Mouse (Mus musculus): ENCODE measurements around the gene Dgki.

Dgki gene

GRCm38 (mm10) chr6:36857627-36858257 is 442.2 kb downstream of the Dgki start:
- DNase-seq (ENCODE audit: low spot score in 2 of 2): no peak

GRCm38 (mm10) chr6:36850422-36851129 is 449.4 kb downstream of the Dgki start:
- DNase-seq (ENCODE audit: low spot score in 2 of 2): no peak

- DNase-seq (ENCODE audit: low spot score in 2 of 2): no peak
Measured at GRCm38 (mm10) chr6:36845288-36845687, 454.7 kb downstream of the Dgki start.

GRCm38 (mm10) chr6:36844258-36844657 is 455.7 kb downstream of the Dgki start:
- no peak for DNase-seq (ENCODE audit: low spot score in 2 of 2)

- DNase-seq (ENCODE audit: low spot score in 2 of 2): no peak
Measured at GRCm38 (mm10) chr6:36843031-36843488, 456.9 kb downstream of the Dgki start.

GRCm38 (mm10) chr6:36842101-36842922 is 457.7 kb downstream of the Dgki start:
- DNase-seq (ENCODE audit: low spot score in 2 of 2): no peak

GRCm38 (mm10) chr6:36841701-36842100 is 458.3 kb downstream of the Dgki start:
- DNase-seq (ENCODE audit: low spot score in 2 of 2): no peak

- DNase-seq (ENCODE audit: low spot score in 2 of 2): no peak
Measured at GRCm38 (mm10) chr6:36841174-36841573, 458.8 kb downstream of the Dgki start.

GRCm38 (mm10) chr6:36838747-36839146 is 461.2 kb downstream of the Dgki start:
- no peak for DNase-seq (ENCODE audit: low spot score in 2 of 2)

- no peak for DNase-seq (ENCODE audit: low spot score in 2 of 2)
Measured at GRCm38 (mm10) chr6:36835351-36835750, 464.6 kb downstream of the Dgki start.

GRCm38 (mm10) chr6:36834695-36835265 is 465.2 kb downstream of the Dgki start:
- DNase-seq (ENCODE audit: low spot score in 2 of 2): no peak

- no peak for DNase-seq (ENCODE audit: low spot score in 2 of 2)
Measured at GRCm38 (mm10) chr6:36832681-36833080, 467.3 kb downstream of the Dgki start.

GRCm38 (mm10) chr6:36832207-36832606 is 467.8 kb downstream of the Dgki start:
- no peak for DNase-seq (ENCODE audit: low spot score in 2 of 2)

- no peak for DNase-seq (ENCODE audit: low spot score in 2 of 2)
Measured at GRCm38 (mm10) chr6:36830371-36830925, 469.5 kb downstream of the Dgki start.

- no peak for DNase-seq (ENCODE audit: low spot score in 2 of 2)
Measured at GRCm38 (mm10) chr6:36819784-36820050, 480.3 kb downstream of the Dgki start.

- peak in 1 of 2 experiments; percentile 25 for DNase-seq (ENCODE audit: low spot score in 2 of 2)
Measured at GRCm38 (mm10) chr6:36819019-36819783, 480.8 kb downstream of the Dgki start.

- DNase-seq (ENCODE audit: low spot score in 2 of 2): no peak
Measured at GRCm38 (mm10) chr6:36818281-36819018, 481.5 kb downstream of the Dgki start.

GRCm38 (mm10) chr6:36816666-36817065 is 483.3 kb downstream of the Dgki start:
- DNase-seq (ENCODE audit: low spot score in 2 of 2): no peak

- DNase-seq (ENCODE audit: low spot score in 2 of 2): no peak
Measured at GRCm38 (mm10) chr6:36815992-36816391, 484.0 kb downstream of the Dgki start.

GRCm38 (mm10) chr6:36812666-36813515 is 487.1 kb downstream of the Dgki start:
- no peak for DNase-seq (ENCODE audit: low spot score in 2 of 2)
